Mouse (Mus musculus) gastrocnemius, postnatal 4 days (tissue): ENCODE data around the gene Tshb. TPM values are rescaled to one million over a fixed set of nuclear protein-coding genes. Genes with fewer than 3 reads are reported as not detected.

Experiments
- DNase-seq, 2 experiments: peaks; one replicate each; pipeline ENCODE4 v3.0.0; 2021 to 2022; ENCODE audit warnings: low spot score in 2 of 2, mixed read lengths in 2 of 2
- long read RNA-seq, 2 experiments: library from polyadenylated mRNA; stranded (forward); transcript quantifications; one replicate each; pipeline ENCODE4 v2.0.0; 2021
- total RNA-seq, 2 experiments: library from RNA; stranded (reverse); gene quantifications; 2 replicates each; pipeline ENCODE4 v1.2.3; 2021

Tshb gene
- not detected for total RNA-seq
- long read RNA-seq, experiment 1: 0 reads
- long read RNA-seq, experiment 2: 0 reads

DNA sequence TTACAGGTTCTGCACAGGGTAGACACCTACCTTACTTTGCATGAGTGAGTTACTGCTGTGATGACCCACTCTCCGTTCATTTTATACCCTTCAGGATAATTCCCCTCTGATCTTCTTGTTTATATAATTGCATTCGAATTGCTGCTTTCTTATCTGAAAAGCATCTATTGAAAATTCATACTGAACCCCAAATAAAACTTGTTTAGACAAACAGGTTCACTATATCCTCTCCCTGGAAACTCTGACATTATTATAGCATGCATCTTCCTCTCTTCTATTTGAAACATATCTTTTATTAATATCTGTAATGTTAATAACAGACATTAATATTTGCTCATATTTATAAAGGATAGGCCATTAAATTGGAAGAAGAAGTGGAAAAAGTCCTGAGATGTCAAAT lies at the start of gene Tshb:
Gene Tshb, minus strand, starts transcription at position 101 of the 400 bp plus-strand sequence.
- DNase-seq: no peak

DNA sequence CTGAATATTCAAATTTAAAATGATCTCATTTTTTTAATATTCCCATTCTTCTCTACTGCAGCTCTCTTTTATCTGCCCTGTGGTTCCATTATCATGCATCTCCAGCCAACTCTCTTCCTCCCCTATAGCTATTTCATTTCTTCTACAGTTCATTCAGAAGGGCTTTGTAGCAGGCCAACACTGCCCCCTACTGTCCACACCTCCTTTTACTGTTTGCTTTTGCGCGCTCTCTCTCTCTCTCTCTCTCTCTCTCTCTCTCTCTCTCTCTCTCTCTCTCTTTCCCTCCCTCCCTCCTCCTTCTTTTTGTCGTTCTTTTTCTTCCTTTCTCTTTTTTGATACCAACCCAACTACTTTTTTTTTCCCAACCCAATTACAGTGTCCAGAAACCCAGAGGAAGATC lies 21.4 kb upstream of the Tshb start:
- peak; percentile 60 to 79 for DNase-seq

DNA sequence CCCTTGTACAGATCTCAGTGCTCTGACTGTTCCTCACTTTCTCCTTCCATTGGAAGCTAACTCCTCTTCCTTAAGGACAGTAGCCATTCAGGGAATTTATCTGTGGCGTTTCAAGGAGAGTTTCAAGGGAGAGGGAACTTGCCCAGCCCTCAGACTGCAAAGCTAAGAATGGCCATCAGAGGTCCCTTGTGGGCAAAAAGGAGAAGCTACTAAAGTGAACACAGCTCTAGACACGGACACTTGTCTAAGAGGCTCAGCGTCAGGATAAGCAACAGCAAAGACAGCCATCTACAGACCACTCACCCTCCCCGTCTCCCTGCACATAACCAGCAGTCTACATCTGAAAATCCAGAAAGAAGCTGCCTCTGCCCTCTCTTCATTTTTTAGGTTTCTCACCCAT lies 4.9 kb upstream of the Tshb start:
- no peak for DNase-seq

DNA sequence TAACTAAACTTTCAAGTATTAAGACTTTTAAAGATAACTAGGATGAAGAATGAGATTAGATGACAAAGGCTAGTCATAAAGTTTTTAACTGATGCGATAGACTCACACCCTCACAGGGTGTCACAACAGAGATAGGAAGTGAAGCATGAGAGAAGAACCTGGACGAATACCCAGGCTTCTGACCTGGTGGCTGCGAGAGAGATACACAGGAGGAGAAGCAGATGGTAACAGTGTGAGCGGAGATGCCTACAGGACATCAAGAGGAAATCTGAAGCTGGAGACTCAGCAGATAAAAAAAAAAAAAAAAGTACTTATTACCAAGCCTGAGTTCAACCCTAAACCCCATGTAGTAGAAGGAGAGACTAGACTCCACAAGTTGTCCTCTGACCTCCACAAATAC lies 9.5 kb downstream of the Tshb start:
- no peak for DNase-seq

DNA sequence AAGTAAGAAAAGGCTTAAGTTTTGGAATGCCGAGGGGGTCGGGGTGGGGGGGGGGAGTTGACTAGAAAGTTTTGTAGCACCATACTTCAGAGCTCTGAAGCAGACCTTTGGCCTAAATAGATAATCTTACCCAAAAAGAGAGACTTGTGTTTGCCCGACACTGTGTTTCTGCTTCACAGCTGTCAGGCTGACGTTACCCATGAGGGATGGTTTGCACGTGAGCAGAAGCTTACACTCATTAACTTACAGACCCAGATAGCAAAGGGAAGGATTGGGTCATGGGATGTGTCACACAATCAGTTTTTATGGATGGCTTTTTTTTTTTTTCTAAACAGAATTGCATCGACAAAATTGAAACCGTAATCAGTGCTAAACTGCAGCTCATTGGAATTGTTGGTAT lies 17.7 kb downstream of the Tshb start:
- DNase-seq: no peak

DNA sequence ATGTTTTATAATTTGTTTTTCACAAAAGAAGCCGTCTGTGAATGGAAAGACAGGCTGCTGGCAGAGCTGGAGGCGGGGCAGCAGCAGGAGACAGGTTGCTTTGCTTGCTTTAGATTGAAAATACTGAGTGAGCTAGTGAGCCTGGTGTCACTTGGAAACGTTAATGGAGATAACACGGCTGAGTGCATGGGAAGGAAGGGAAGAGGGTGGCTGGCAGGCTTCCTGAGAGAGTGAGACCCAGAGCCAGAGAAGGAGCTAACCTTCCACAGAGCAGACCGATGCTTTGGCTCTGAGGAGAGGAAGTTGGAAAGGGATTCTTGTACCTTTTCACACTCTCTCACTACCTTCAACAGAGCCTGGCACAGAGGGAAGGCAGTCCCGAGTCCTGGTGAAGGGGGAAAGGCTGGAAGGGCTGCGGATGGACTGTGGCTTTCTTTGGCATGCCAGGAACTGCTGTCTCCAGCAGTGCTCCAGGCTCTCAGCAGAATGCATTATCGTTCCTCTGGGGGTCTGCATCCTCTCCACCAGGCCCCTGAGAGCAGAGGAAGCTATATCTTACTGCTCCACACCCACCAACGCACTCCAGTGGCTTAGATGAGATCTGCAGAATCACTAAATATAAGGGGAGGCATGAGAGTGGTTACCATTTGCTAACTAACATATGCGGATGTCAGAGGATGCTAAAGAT lies 18.7 kb downstream of the Tshb start:
- peak in 1 of 2 experiments; percentile 35 for DNase-seq

DNA sequence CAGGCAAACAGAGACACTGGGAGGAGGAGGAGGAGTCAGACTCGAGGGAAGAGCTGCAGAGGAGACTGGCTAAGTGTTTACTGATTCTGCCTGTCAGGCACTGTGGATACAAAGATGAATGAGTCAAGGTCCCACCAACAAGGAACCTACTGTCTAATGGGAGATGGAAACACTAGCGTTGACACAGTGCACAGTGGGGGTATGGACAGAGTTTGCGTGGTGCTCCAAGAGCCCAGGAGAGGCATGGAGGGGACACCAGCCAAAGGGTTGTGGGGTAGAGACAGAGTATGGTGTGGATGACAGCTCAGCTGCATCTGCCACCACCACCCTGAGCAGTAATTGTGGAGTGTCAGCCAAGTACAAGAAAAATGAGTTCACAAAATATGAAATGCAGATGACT lies 20.1 kb downstream of the Tshb start:
- no peak for DNase-seq

DNA sequence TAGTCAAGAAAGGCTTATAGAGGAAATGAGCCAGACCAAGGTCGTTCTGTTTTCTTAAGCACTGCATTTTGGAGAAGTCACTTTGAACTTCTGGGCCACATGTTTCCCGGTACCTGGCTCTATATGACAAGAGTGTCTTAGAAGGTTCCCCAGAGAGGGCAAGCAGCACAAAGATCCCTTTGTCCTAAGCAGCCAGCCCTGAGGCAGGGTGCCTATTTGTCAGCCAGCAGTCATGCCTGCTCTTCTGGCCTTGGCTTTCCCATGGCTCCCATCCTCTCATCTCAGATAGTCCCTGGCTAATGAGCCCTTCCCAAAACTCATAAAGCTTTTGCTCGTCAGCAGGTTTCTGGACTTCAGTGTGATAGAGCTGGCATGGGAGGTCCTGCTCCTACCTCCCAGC lies 22.3 kb downstream of the Tshb start:
- no peak for DNase-seq

DNA sequence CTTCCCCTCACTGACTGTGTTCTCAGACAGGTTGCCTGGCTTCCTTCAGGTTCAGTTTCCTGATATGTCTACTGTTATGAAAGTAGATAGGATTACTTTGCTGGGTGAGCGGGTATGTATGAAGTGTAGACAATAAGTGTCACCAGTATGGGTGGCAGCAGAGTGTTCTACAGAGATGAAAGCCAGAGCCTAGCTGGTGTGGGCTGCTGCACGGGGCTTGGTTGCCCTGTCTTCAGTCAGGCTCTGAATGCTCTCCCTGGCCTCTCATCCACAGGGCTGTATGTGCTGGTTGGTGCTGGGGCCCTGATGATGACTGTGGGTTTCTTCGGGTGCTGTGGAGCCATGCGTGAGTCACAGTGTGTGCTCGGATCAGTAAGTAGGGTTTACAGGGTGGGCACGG lies 25.5 kb downstream of the Tshb start:
- DNase-seq: no peak

DNA sequence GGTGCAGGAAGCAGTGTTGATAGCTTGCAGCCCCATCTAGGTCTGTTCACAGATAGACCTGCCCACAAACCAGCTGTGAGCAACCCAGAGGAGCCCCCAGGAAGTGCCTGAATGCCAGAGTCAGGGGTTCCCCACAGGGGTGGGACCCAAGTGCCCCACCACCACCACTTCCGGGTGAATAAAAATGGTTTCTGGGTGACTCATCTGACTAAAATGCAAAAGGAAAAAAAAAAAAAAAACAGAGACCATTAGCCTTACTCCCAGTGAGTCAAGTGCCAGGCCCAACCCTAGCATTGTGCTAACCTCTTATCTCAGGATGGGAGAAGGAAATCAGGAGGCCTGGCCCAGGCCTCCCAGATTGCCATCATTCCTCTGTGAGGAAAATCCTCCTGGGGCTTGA lies 26.7 kb downstream of the Tshb start:
- DNase-seq: no peak

DNA sequence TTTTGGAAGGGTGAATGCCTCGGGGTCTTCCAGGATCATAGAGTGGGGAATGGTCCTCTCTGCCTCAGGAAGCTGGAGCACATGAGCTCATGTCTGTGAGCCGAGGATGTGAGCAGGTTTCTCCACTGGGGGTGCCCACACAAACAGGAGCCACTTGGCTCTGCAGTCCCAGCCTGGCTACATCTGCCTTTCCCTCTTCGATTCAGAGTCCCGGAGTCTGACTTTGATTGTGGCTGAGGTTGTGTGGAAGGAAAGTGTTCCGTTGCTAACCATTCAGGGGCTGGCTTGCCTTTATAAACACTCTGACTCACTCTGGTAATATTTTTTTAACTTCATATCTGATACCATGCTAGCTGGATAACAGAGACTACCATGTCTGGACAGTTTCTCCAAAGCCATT lies 30.1 kb downstream of the Tshb start:
- DNase-seq: no peak

DNA sequence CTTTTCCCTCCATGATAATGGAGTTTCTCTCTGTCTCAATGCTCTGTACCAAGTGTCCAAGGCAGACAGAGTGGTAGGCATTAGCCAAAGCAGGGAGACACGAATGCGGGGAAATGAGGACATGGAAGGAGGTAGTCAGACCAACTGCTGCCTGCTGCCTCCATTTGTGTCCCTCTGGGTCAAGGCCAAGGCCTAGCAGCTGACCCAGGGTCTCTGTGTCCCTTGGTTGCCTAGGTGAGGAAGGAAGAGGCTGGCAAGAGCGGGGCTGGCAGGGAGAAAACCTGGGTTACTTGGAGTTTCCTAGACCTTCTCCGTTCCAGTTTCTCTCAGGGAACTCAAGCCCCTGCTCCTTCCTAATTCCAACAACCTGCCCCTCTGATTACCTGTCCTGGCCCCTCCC lies 30.5 kb downstream of the Tshb start:
- DNase-seq: no peak

DNA sequence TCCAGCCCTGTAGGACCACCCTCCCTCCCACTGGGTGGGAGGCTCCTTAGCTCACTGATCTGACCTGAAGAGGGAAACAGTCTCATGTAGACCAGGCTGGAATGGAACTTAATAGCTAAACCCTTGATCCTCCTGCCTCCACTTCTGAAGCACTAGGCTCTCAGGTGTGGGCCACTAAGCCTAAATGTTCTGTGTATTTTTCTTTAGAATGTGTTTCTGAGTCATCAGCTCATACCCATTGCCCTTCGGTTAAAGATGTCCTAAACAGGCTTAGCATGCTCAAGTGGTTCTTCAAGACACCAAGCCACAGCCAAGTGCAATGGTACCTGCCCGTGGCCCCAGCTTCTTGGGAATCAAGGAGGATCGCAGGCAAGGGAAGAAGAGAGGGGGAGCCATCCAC lies 31.0 kb downstream of the Tshb start:
- no peak for DNase-seq

DNA sequence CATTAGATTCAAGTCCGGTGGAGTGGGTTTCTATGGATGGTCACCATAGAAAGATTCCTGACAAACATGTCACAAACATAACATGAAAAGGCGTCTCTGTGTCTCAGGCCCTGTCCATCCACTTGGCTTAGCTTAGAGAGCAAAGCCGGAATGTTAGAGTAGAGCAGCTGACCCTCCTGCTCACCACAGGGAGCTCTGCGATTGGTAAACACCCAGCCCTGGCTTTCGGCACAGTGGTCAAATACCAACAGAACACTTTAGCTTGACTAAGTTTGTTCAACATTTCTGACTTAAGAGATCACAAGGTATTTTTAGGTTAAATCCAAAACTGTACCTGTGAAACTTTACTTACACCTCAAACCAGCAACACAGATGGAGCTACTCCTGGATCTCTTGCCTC lies 31.4 kb downstream of the Tshb start:
- DNase-seq: no peak

DNA sequence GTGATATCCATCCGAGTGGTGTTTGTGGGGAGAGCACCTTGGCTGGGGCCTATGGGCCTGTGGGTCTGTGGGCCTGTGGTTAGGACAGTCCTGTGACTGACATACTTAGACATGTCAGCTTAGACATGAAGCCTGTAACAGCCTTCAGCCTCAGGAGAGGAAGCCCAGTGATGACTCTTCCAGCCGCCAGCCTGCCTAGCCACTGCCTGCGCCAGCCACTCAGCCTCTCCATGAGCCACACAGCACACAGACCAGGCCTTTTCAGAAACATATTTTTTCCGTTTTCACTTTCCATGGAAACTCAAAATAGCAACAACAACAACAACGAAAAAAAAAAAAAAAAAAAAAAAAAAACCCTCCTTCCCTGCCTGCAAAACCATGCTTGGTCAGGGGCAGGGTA lies 33.8 kb downstream of the Tshb start:
- no peak for DNase-seq

DNA sequence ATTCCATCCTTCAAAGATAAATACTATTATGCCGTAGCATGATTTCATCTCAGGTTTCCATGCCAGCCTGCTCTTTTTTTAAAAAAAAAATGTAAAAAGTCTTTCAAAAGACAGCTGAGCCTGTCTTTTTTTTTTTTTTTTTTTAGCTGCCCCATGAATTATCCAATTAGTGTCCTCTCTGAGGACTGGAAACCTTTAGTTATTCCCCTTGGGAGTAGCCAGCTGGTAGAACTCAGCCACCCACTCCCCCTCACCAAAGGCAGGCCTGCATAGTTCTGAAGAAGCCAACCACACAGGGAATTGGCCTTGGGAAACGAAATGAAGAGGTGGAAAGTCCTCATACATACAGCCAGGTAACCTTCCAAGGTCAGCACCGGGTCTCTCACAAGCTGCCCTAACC lies 34.5 kb downstream of the Tshb start:
- no peak for DNase-seq

DNA sequence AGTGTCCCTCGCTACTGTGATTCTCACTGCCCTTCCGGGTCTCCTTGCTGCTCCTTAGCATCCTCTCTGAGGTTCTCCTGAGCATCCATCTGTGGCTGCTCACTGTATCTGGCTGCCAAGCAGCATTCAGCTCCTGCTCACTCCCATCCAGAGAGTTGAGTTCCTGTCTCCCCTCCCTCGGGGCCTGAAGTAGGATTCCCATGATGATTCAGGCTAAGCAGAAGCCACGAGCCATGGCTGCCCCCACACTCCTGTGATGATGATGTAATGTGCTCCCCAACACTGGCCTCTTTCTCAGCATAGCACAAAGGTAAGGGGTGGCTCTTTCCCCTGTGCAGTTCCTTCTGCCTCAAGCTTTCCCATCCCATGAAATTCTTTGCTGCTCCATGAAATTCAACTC lies 36.3 kb downstream of the Tshb start:
- no peak for DNase-seq

DNA sequence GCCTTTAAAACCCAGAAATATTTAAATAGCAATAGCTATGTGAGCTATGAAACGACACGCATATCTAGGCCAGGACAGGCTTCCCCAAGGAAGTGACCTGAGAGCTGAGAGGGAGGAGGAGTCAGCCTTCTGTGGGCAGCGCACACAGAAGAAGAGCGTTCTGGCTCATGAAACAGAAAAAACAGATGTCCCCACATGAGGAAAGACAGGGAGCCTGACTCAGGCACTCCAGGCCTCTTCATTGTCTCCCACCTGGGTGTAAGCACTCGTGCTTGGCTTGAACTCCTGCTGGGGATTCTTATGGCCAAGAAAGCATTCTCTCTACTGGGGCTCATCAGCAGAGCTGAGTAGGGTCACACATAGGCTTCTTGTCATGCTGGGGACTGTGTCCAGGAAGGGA lies 37.9 kb downstream of the Tshb start:
- DNase-seq: no peak

DNA sequence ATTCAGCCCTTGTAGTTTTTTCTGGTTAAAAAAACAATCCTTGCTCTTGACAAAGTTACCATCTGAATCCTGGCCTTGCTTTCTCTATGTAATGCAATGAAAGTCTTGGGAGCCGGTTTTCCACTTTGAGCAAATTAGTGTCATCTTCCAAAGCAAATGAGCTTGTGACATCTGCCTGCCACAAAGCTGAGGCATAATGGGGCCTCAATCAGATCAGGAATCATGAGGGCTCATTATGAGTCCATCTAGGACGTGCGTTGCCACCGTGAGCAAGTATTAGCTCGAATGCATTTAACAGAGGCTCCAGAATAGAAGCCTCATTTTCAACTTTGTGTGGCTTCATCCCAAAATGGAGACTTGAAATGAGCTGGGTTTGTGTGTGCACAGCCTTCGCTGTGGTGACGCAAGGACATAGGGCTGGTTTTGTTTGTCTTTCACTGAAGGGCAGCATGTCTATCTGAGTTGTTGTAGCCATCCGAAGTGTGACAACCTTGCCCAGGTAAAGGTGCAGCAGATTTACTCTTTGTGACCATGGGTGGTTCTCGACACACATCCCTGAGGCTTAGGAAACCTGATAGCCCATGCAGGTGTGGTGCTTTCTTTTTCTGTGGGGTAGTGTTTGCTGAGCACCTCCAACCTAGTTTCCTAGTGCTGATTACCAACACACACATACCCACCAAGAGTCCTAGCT lies 38.6 kb downstream of the Tshb start:
- DNase-seq: no peak

DNA sequence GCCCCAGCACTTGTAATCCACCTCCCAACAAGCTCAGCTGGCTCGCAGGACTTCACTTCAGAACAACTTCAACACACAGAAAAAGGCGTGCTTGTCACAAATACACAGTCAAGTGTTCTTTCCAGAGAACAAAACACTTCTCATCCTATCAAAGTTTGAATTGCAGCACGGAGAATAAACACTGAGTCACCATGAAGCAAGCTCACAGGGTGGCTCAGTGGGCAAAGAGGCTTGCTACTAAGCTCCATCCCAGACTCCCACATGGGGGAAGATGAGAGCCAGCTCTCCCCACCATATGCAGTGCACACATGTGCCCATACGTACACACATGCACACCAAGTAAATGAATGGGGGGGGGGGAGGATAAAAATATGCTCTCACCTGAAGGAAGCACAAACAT lies 39.3 kb downstream of the Tshb start:
- DNase-seq: no peak

DNA sequence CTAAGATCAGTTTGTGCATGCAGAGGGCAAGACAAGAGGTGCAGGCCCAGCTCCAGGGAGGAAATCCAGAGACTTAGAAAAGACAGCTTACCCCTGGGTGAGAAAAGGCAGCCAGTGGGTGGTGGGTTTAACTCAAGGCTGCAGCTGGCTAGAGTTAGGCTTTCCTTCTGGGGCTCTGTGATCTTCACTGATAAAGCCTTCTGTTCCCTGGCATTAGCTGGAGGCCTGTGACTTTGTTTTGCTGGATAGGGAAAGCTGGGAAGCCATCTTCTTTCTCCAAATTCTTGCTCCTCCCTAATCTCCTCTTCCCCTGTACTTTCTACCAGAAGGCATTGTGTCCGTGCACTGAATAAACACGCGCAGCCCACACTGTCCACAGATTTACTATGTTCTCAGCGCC lies 39.8 kb downstream of the Tshb start:
- no peak for DNase-seq

DNA sequence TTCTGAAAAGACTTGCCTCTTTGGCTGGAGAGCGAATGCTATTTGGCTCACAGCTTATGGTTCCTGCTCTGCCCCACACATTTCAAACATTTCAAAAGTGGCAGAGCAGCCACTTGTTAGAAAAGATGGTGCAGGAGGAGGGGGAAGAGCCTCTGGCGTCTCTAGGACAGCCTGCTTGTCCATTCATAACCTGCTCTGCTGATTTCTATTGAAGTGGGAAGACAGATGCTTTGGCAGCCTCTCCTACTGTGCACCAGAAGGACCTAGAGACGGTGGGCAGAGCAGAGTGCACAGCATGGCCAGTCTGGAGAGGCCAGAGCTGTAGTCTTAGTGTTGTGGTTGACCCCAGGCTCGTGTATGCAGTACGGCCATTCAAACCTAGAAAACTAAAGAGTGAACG lies 43.6 kb downstream of the Tshb start:
- DNase-seq: no peak
